Mouse (Mus musculus) myocyte (in vitro differentiated cells): ENCODE measurements around the gene Cd6.

Source experiments
- CEBPB ChIP-seq: IDR thresholded peaks from 2 replicates; pipeline ENCODE4 v1.6.1; 2011; ENCODE audit warnings: mild to moderate bottlenecking, moderate library complexity; ENCODE audit not compliant: poor library complexity, insufficient read depth, severe bottlenecking
- E2F4 ChIP-seq: IDR thresholded peaks from one replicate; pipeline ENCODE4 v1.6.1; 2011; ENCODE audit warnings: mild to moderate bottlenecking, control low read depth, moderate library complexity; ENCODE audit not compliant: insufficient read depth
- MAX ChIP-seq: IDR thresholded peaks from one replicate; pipeline ENCODE4 v1.6.1; 2011; ENCODE audit warnings: low read depth, mild to moderate bottlenecking, control low read depth
- MYOD1 ChIP-seq, 3 experiments: IDR thresholded peaks; one replicate each; pipeline ENCODE4 v1.6.1; 2011; ENCODE audit warnings: control low read depth in 2 of 3, low read depth in 2 of 3, mild to moderate bottlenecking in 2 of 3, moderate library complexity in 1 of 3; ENCODE audit not compliant: insufficient read length in 2 of 3, control insufficient read depth in 1 of 3
- MYOG ChIP-seq, 3 experiments: IDR thresholded peaks; one replicate each; pipeline ENCODE4 v1.6.1; 2011; ENCODE audit warnings: control low read depth in 2 of 3, low read depth in 2 of 3, mild to moderate bottlenecking in 2 of 3; ENCODE audit not compliant: insufficient read length in 2 of 3, control insufficient read depth in 1 of 3, insufficient read depth in 1 of 3
- POLR2A ChIP-seq: IDR thresholded peaks from one replicate; pipeline ENCODE4 v1.6.1; 2011; ENCODE audit warnings: low read depth, mild to moderate bottlenecking, control low read depth, moderate library complexity; ENCODE audit not compliant: insufficient read length
- POLR2AphosphoS2 ChIP-seq: IDR thresholded peaks from one replicate; pipeline ENCODE4 v1.6.1; 2011; ENCODE audit warnings: low read depth, control low read depth; ENCODE audit not compliant: insufficient read length
- REST ChIP-seq: IDR thresholded peaks from one replicate; pipeline ENCODE4 v1.6.1; 2011; ENCODE audit warnings: mild to moderate bottlenecking, control low read depth, moderate library complexity; ENCODE audit not compliant: insufficient read depth, insufficient read length
- TCF12 ChIP-seq: IDR thresholded peaks from one replicate; pipeline ENCODE4 v1.6.1; 2011; ENCODE audit warnings: mild to moderate bottlenecking, control low read depth; ENCODE audit not compliant: poor library complexity, insufficient read depth, severe bottlenecking
- TCF3 ChIP-seq: IDR thresholded peaks from one replicate; pipeline ENCODE4 v1.6.1; 2011; ENCODE audit warnings: low read depth, control low read depth; ENCODE audit not compliant: insufficient read length
- USF1 ChIP-seq: IDR thresholded peaks from one replicate; pipeline ENCODE4 v1.6.1; 2011; ENCODE audit warnings: low read depth, mild to moderate bottlenecking, control low read depth, moderate library complexity

GRCm38 (mm10) chr19:10805661-10806285 is 24.1 kb downstream of the Cd6 start:
- TF ChIP-seq USF1 (no peak), POLR2A (no peak), MYOG (IDR thresholded peaks at IDR 0.05; ENCODE audit: control insufficient read depth in 1 of 3, insufficient read depth in 1 of 3, insufficient read length in 2 of 3, low read depth in 2 of 3) (no peak), MYOD1 (IDR thresholded peaks at IDR 0.05; ENCODE audit: control insufficient read depth in 1 of 3, insufficient read length in 2 of 3, low read depth in 2 of 3) (no peak), TCF3 (no peak), E2F4 (no peak), TCF12 (no peak), MAX (no peak), POLR2AphosphoS2 (no peak), REST (no peak), CEBPB (no peak)
